Mouse (Mus musculus) monocyte, adult 2 months (primary cell): Measurements from ENCODE around the gene 1700030K09Rik.
A peak's percentile ranks its signal among the peaks of the same experiment; 100 is the strongest.

Experiments used
- DNase-seq, 2 experiments: peaks; one replicate each; pipeline ENCODE4 v3.0.0; 2022; ENCODE audit warnings: low spot score in 2 of 2, low read depth in 1 of 2

Gene 1700030K09Rik

GRCm38 (mm10) chr8:72443338-72443993 is at the start of gene 1700030K09Rik, which contains the start of gene Calr3:
1700030K09Rik (plus strand) TSS chr8:72443880.
Calr3 (minus strand) TSS chr8:72443870.
- peak; percentile 92 to 93 for DNase-seq

GRCm38 (mm10) chr8:72401381-72401780 is 42.3 kb upstream of the 1700030K09Rik start:
- no peak for DNase-seq

- DNase-seq = no peak
These were observed 40.7 kb upstream of the 1700030K09Rik start for GRCm38 (mm10) chr8:72402981-72403380.

GRCm38 (mm10) chr8:72407878-72408277 is 35.8 kb upstream of the 1700030K09Rik start:
- no peak for DNase-seq

GRCm38 (mm10) chr8:72409443-72409842 is 34.2 kb upstream of the 1700030K09Rik start:
- DNase-seq = no peak

- DNase-seq = no peak
These were observed 29.8 kb upstream of the 1700030K09Rik start for GRCm38 (mm10) chr8:72413839-72414238.

GRCm38 (mm10) chr8:72415252-72415651 is 28.4 kb upstream of the 1700030K09Rik start:
- no peak for DNase-seq

GRCm38 (mm10) chr8:72418073-72418472 is 25.6 kb upstream of the 1700030K09Rik start:
- DNase-seq = no peak

- peak in 1 of 2 experiments; percentile 25 for DNase-seq
These were observed 22.9 kb upstream of the 1700030K09Rik start for GRCm38 (mm10) chr8:72420571-72421361.

- DNase-seq = peak; percentile 98 to 99
These were observed 22.0 kb upstream of the 1700030K09Rik start, which contains the start of gene Eps15l1 for GRCm38 (mm10) chr8:72421362-72422335. Eps15l1 (minus strand) TSS chr8:72421460.

- no peak for DNase-seq
These were observed 20.8 kb upstream of the 1700030K09Rik start for GRCm38 (mm10) chr8:72422926-72423325.

GRCm38 (mm10) chr8:72429676-72430075 is 14.0 kb upstream of the 1700030K09Rik start:
- peak in 1 of 2 experiments; percentile 28 for DNase-seq

- DNase-seq = no peak
These were observed 8.7 kb upstream of the 1700030K09Rik start for GRCm38 (mm10) chr8:72434952-72435351.

- no peak for DNase-seq
These were observed 5.2 kb upstream of the 1700030K09Rik start for GRCm38 (mm10) chr8:72438248-72439015.

GRCm38 (mm10) chr8:72443994-72444350 is 292 bp downstream of the 1700030K09Rik start:
- no peak for DNase-seq

- DNase-seq = no peak
These were observed 1.4 kb downstream of the 1700030K09Rik start for GRCm38 (mm10) chr8:72445071-72445470.

- DNase-seq = no peak
These were observed 7.8 kb downstream of the 1700030K09Rik start for GRCm38 (mm10) chr8:72451516-72451915.

- DNase-seq = no peak
These were observed 10.2 kb downstream of the 1700030K09Rik start for GRCm38 (mm10) chr8:72453904-72454303.

- DNase-seq = no peak
These were observed 11.6 kb downstream of the 1700030K09Rik start for GRCm38 (mm10) chr8:72455317-72455716.

GRCm38 (mm10) chr8:72457806-72458205 is 14.1 kb downstream of the 1700030K09Rik start:
- DNase-seq = no peak
